Mouse (Mus musculus) testis, adult 2 months (tissue): Measurements from ENCODE around the gene Ezr. TPM values are rescaled to one million over a fixed set of nuclear protein-coding genes. Genes with fewer than 3 reads are reported as not detected.

ENCODE experiments used
- H3K27ac ChIP-seq: fragments of 200-500 bp; 2 replicates; pipeline ENCODE4 v1.5.1; 2012; ENCODE audit warnings: low read depth, low read length; ENCODE audit not compliant: control insufficient read depth, insufficient read depth
- H3K27me3 ChIP-seq: fragments of 200-500 bp; 2 replicates; pipeline ENCODE4 v1.6.1; 2012; ENCODE audit warnings: mild to moderate bottlenecking, low read length, moderate library complexity; ENCODE audit not compliant: control insufficient read depth, insufficient read depth
- H3K36me3 ChIP-seq: fragments of 200-500 bp; 2 replicates; pipeline ENCODE4 v1.6.1; 2012; ENCODE audit warnings: mild to moderate bottlenecking, low read length; ENCODE audit not compliant: control insufficient read depth, insufficient read depth
- H3K4me1 ChIP-seq: fragments of 200-500 bp; 2 replicates; pipeline ENCODE4 v1.6.1; 2012; ENCODE audit warnings: low read length; ENCODE audit not compliant: control insufficient read depth, insufficient read depth
- H3K4me3 ChIP-seq: fragments of 200-500 bp; 2 replicates; pipeline ENCODE4 v1.5.1; 2012; ENCODE audit warnings: low read depth, mild to moderate bottlenecking, low read length, moderate library complexity, mixed read lengths; ENCODE audit not compliant: control insufficient read depth
- CTCF ChIP-seq: fragments of 200-500 bp; IDR thresholded peaks from 2 replicates; pipeline ENCODE4 v1.5.1; 2012; ENCODE audit warnings: low read depth, mild to moderate bottlenecking, inconsistent platforms, low read length, moderate library complexity; ENCODE audit not compliant: control insufficient read depth, insufficient read depth, insufficient replicate concordance
- POLR2A ChIP-seq: fragments of 200-500 bp; IDR thresholded peaks from 2 replicates; pipeline ENCODE4 v1.6.1; 2012; ENCODE audit warnings: low read depth, mild to moderate bottlenecking, inconsistent platforms, low read length, moderate library complexity; ENCODE audit not compliant: control insufficient read depth
- polyA plus RNA-seq: library from polyadenylated mRNA; depleted of rRNA; stranded (reverse); fragments of >200 nt; gene quantifications from 2 replicates; pipeline ENCODE4 v1.2.3, GENCODE M21; 2012

Ezr gene
- polyA plus RNA-seq, 1 experiment: 4.5 TPM

GRCm38 (mm10) chr17:6804111-6804510 lies 21.5 kb upstream of the Ezr start:
- Histone ChIP-seq H3K27ac (no peak overlapping the region), H3K27me3 (no peaks in the 10 kb centered on the region), H3K4me1 (peaks cover 2% of the 10 kb centered on the region; the same call in 1 of the 2 replicates), H3K36me3 (no peaks in the 10 kb centered on the region), H3K4me3 (no peak overlapping the region)
- no peak for TF ChIP-seq CTCF
- no peak for TF ChIP-seq POLR2A

GRCm38 (mm10) chr17:6803614-6804013 lies 21.0 kb upstream of the Ezr start:
- TF ChIP-seq CTCF (no peak), POLR2A (no peak)
- H3K4me3 ChIP-seq: no peak overlapping the region
- no peak overlapping the region for H3K27ac ChIP-seq
- peaks cover 2% of the 10 kb centered on the region; the same call in 1 of the 2 replicates for H3K4me1 ChIP-seq
- H3K27me3 ChIP-seq: no peaks in the 10 kb centered on the region
- H3K36me3 ChIP-seq: no peaks in the 10 kb centered on the region

DNA sequence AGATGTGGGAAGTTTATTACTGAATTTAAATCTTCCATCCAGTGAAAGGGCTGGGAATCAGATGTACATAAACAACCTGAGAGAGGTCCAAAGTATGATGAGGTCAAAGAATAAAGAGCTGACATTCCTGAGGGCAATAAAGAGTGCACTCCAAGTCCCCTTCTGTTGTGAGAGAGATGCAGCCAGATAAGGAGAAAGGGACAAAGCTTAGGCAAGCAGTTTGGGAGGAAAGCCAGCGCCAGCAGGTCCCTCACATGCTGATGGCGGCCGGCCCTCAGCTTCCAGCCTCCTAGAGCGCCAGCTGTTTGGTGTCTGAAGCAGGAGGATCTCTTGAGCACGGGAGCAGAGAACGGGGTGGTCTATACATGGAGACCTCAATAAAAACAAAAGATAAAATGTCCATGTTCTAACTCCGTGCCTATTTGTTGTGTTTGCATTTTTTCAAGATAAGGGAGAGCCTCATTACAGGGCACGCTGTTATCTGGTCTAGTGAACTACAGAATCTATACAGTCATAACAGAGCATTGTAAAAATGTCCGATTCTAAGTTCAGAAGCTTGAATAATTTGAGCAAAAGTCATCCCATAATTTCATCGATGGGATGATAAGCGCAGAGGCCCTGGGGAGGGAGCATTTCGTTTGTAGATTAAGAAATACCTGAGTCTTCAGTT lies 15.9 kb upstream of the Ezr start:
- Histone ChIP-seq H3K36me3 (no peaks in the 10 kb centered on the region), H3K27ac (no peak overlapping the region), H3K4me3 (no peak overlapping the region), H3K4me1 (no peaks in the 10 kb centered on the region), H3K27me3 (no peaks in the 10 kb centered on the region)
- no peak for TF ChIP-seq POLR2A
- TF ChIP-seq CTCF: no peak

DNA sequence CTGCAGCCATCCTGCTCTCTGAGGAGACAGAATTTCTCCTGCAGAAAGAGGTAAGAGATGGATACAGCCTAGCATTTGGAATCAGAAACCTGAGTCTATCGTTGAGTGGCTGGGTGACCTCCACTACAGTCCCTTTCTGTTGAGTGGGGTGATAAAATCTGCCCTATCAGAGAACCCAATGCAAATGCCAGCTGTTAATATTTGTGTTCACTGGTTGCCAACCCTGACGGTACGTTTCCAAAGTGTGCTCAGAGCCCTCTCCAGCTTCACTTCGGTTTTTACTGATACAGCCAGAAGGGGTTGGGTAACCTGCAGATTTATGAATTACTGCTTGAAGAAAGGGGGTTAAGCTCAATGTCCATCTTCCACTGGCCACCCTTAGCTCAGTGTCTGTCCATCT lies 14.9 kb upstream of the Ezr start:
- Histone ChIP-seq H3K4me1 (no peaks in the 10 kb centered on the region), H3K36me3 (no peaks in the 10 kb centered on the region), H3K27me3 (no peaks in the 10 kb centered on the region), H3K4me3 (no peak overlapping the region), H3K27ac (no peak overlapping the region)
- no peak for TF ChIP-seq CTCF
- TF ChIP-seq POLR2A: no peak

- TF ChIP-seq CTCF (no peak), POLR2A (no peak)
- Histone ChIP-seq H3K27ac (no peak overlapping the region), H3K36me3 (no peaks in the 10 kb centered on the region), H3K27me3 (no peaks in the 10 kb centered on the region), H3K4me1 (no peaks in the 10 kb centered on the region), H3K4me3 (no peak overlapping the region)
Observed at GRCm38 (mm10) chr17:6794160-6794751, 11.7 kb upstream of the Ezr start.

DNA sequence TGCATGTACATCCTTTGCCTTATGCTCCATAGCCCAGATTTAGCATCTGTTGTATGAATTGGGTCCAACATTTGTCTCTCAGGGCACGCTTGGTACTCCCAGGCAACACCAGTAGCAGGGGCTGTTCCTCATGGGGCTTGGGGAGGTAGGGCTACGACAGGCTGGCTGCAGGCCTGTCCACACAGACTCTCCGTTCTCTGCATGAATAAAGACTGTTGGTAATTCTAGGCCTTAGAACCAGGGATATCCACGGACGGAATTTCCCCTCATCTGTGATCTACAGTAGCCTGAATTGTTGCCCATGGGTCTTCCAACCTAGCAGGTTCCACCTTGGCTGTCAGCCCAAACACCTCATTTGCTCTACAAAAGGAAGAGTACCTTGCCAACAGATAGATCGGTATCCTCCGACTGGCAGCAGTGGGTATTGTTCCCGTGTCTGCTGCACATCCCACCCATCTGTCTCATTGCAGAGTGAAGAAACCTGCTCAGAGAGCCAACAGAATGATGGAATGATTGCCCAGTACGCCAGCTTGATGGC lies 7.1 kb upstream of the Ezr start:
- no peak for TF ChIP-seq POLR2A
- no peak for TF ChIP-seq CTCF
- no peaks in the 10 kb centered on the region for H3K27me3 ChIP-seq

GRCm38 (mm10) chr17:6789103-6789502 lies 6.5 kb upstream of the Ezr start:
- TF ChIP-seq CTCF (no peak), POLR2A (no peak)
- Histone ChIP-seq H3K36me3 (no peaks in the 10 kb centered on the region), H3K27ac (no peak overlapping the region), H3K4me1 (no peaks in the 10 kb centered on the region), H3K27me3 (no peaks in the 10 kb centered on the region), H3K4me3 (no peak overlapping the region)

More for the DNA sequence above, 7.1 kb upstream of the Ezr start:
- Histone ChIP-seq H3K4me1 (no peaks in the 10 kb centered on the region), H3K27ac (no peak overlapping the region), H3K4me3 (no peak overlapping the region), H3K36me3 (no peaks in the 10 kb centered on the region)
